Mouse (Mus musculus): ENCODE measurements around the gene Med25.
"Not testable (repeated sequence)": the region's sequence is repeated elsewhere in the genome, so short reads cannot be mapped to it uniquely, and the experiment has no call there.

Gene Med25

GRCm38 (mm10) chr7:44893197-44893596 is 685 bp upstream of the Med25 start:
- DNase-seq (ENCODE audit: low read depth, low spot score), result no peak

GRCm38 (mm10) chr7:44891611-44892010 is 901 bp downstream of the Med25 start:
- DNase-seq (ENCODE audit: low read depth, low spot score), result no peak

- DNase-seq (ENCODE audit: low read depth, low spot score), result no peak
Measured at GRCm38 (mm10) chr7:44890737-44891136, 1.8 kb downstream of the Med25 start.

- DNase-seq (ENCODE audit: low read depth, low spot score), result no peak
Measured at GRCm38 (mm10) chr7:44890180-44890579, 2.3 kb downstream of the Med25 start.

GRCm38 (mm10) chr7:44888256-44889105 is 4.0 kb downstream of the Med25 start:
- DNase-seq (ENCODE audit: low read depth, low spot score), result no peak

- DNase-seq (ENCODE audit: low read depth, low spot score), result no peak
Measured at GRCm38 (mm10) chr7:44886964-44887363, 5.5 kb downstream of the Med25 start.

GRCm38 (mm10) chr7:44884637-44885036 is 7.9 kb downstream of the Med25 start:
- no peak for DNase-seq (ENCODE audit: low read depth, low spot score)

GRCm38 (mm10) chr7:44883036-44883435 is 9.5 kb downstream of the Med25 start:
- no peak for DNase-seq (ENCODE audit: low read depth, low spot score)

GRCm38 (mm10) chr7:44877833-44878232 is 14.7 kb downstream of the Med25 start:
- no peak for DNase-seq (ENCODE audit: low read depth, low spot score)

GRCm38 (mm10) chr7:44871774-44872173 is 20.7 kb downstream of the Med25 start:
- DNase-seq (ENCODE audit: low read depth, low spot score), result not testable (repeated sequence)

GRCm38 (mm10) chr7:44871181-44871580 is 21.3 kb downstream of the Med25 start:
- peak; percentile 52 for DNase-seq (ENCODE audit: low read depth, low spot score)

GRCm38 (mm10) chr7:44870614-44871013 is 21.9 kb downstream of the Med25 start:
- no peak for DNase-seq (ENCODE audit: low read depth, low spot score)

- DNase-seq (ENCODE audit: low read depth, low spot score), result peak; percentile 99
Measured at GRCm38 (mm10) chr7:44869697-44870528, 22.6 kb downstream of the Med25 start, which contains the start of gene Ptov1. TSS of gene Ptov1 (minus strand) at chr7:44869788.

GRCm38 (mm10) chr7:44868919-44869696 is 23.4 kb downstream of the Med25 start:
- peak; percentile 53 for DNase-seq (ENCODE audit: low read depth, low spot score)

GRCm38 (mm10) chr7:44868465-44868864 is 24.0 kb downstream of the Med25 start:
- peak; percentile 35 for DNase-seq (ENCODE audit: low read depth, low spot score)

- no peak for DNase-seq (ENCODE audit: low read depth, low spot score)
Measured at GRCm38 (mm10) chr7:44867802-44868201, 24.7 kb downstream of the Med25 start.

GRCm38 (mm10) chr7:44867010-44867702 is 25.4 kb downstream of the Med25 start:
- DNase-seq (ENCODE audit: low read depth, low spot score), result no peak

GRCm38 (mm10) chr7:44866276-44867009 is 26.1 kb downstream of the Med25 start:
- no peak for DNase-seq (ENCODE audit: low read depth, low spot score)

- no peak for DNase-seq (ENCODE audit: low read depth, low spot score)
Measured at GRCm38 (mm10) chr7:44864595-44865542, 27.6 kb downstream of the Med25 start.

Data from R1 (cell line).